Mouse (Mus musculus): ENCODE results near the gene Ccdc88c. TPM values are rescaled to one million over a fixed set of nuclear protein-coding genes. Genes with fewer than 3 reads are reported as not detected.
A peak's percentile ranks its signal among the peaks of the same experiment; 100 is the strongest.

The Ccdc88c gene
- polyA plus RNA-seq, 1 experiment from 2014 or later: 12.9 TPM

GRCm38 (mm10) chr12:100993146-100993545, 35.7 kb downstream of the Ccdc88c start:
- Histone ChIP-seq H3K4me2 (no peak overlapping the region), H3K4me1 (replicated peaks) (peaks cover 77% of the 10 kb centered on the region), H3K27me3 (peaks cover 11% of the 10 kb centered on the region; the same call in 1 of the 2 replicates), H3K27ac (no peak overlapping the region), H3K4me3 (no peak overlapping the region), H3K36me3 (no peaks in the 10 kb centered on the region), H3K9ac (no peak overlapping the region), H3K9me3 (no peaks in the 10 kb centered on the region)
- ATAC-seq (ENCODE audit: low FRiP score): no peak
- 85% methylated on average over 3 of the region's 3 CpGs for WGBS

- ATAC-seq (ENCODE audit: low FRiP score): no peak
- peaks cover 11% of the 10 kb centered on the region; the same call in 1 of the 2 replicates for H3K27me3 ChIP-seq
- H3K9me3 ChIP-seq: no peaks in the 10 kb centered on the region
- no peak overlapping the region for H3K9ac ChIP-seq
- H3K4me2 ChIP-seq: no peak overlapping the region
- 78% methylated on average over 7 of the region's 7 CpGs for WGBS
- no peaks in the 10 kb centered on the region for H3K36me3 ChIP-seq
- no peak overlapping the region for H3K27ac ChIP-seq
- H3K4me3 ChIP-seq: no peak overlapping the region
- peaks cover 73% of the 10 kb centered on the region for H3K4me1 ChIP-seq (replicated peaks)
Measured at GRCm38 (mm10) chr12:100992505-100992904, 36.4 kb downstream of the Ccdc88c start.

GRCm38 (mm10) chr12:100991119-100991518, 37.7 kb downstream of the Ccdc88c start:
- no peak overlapping the region for H3K4me3 ChIP-seq
- no peak for ATAC-seq (ENCODE audit: low FRiP score)
- H3K4me2 ChIP-seq: no peak overlapping the region
- peak overlapping the region; percentile 79 for H3K27ac ChIP-seq
- H3K4me1 ChIP-seq (replicated peaks): peaks cover 63% of the 10 kb centered on the region
- 81% methylated on average over 3 of the region's 3 CpGs for WGBS
- no peaks in the 10 kb centered on the region for H3K9me3 ChIP-seq
- H3K9ac ChIP-seq: no peak overlapping the region
- no peaks in the 10 kb centered on the region for H3K36me3 ChIP-seq
- H3K27me3 ChIP-seq: peaks cover 11% of the 10 kb centered on the region; the same call in 1 of the 2 replicates

- peak; percentile 76 for ATAC-seq (ENCODE audit: low FRiP score)
- H3K4me1 ChIP-seq (replicated peaks): peaks cover 58% of the 10 kb centered on the region
- no peaks in the 10 kb centered on the region for H3K9me3 ChIP-seq
- no peak overlapping the region for H3K4me3 ChIP-seq
- H3K9ac ChIP-seq: no peak overlapping the region
- peak overlapping the region; percentile 13; the same call in 1 of the 2 replicates for H3K4me2 ChIP-seq
- WGBS: 6% methylated on average over 12 of the region's 12 CpGs
- peaks cover 7% of the 10 kb centered on the region; the same call in 1 of the 2 replicates for H3K27me3 ChIP-seq
- peak overlapping the region; percentile 79 for H3K27ac ChIP-seq
- H3K36me3 ChIP-seq: no peaks in the 10 kb centered on the region
Measured at GRCm38 (mm10) chr12:100990291-100990690, 38.6 kb downstream of the Ccdc88c start.

- no peaks in the 10 kb centered on the region for H3K36me3 ChIP-seq
- no peak overlapping the region for H3K9ac ChIP-seq
- H3K4me1 ChIP-seq (replicated peaks): peaks cover 59% of the 10 kb centered on the region
- no peaks in the 10 kb centered on the region for H3K9me3 ChIP-seq
- peaks cover 6% of the 10 kb centered on the region; the same call in 1 of the 2 replicates for H3K27me3 ChIP-seq
- H3K4me3 ChIP-seq: no peak overlapping the region
- 58% methylated on average over 4 of the region's 4 CpGs for WGBS
- no peak overlapping the region for H3K4me2 ChIP-seq
- H3K27ac ChIP-seq: peak overlapping the region; percentile 79
- ATAC-seq (ENCODE audit: low FRiP score): no peak; the same call in 1 of the 2 replicates
Measured at GRCm38 (mm10) chr12:100989780-100990288, 39.0 kb downstream of the Ccdc88c start.

GRCm38 (mm10) chr12:100988324-100989130, 40.3 kb downstream of the Ccdc88c start:
- H3K9ac ChIP-seq: 0 out of 2 replicates have a peak overlapping the region, but pooled peaks have one; percentile 39
- H3K4me2 ChIP-seq: no peak overlapping the region
- no peaks in the 10 kb centered on the region for H3K36me3 ChIP-seq
- H3K4me3 ChIP-seq: no peak overlapping the region
- H3K27ac ChIP-seq: peak overlapping the region; percentile 36
- 49% methylated on average over 15 of the region's 15 CpGs for WGBS
- peaks cover 64% of the 10 kb centered on the region for H3K4me1 ChIP-seq (replicated peaks)
- no peak for ATAC-seq (ENCODE audit: low FRiP score)
- peaks cover 10% of the 10 kb centered on the region; the same call in 1 of the 2 replicates for H3K27me3 ChIP-seq
- no peaks in the 10 kb centered on the region for H3K9me3 ChIP-seq

GRCm38 (mm10) chr12:100986423-100986822, 42.4 kb downstream of the Ccdc88c start:
- WGBS: 59% methylated on average over 4 of the region's 4 CpGs
- Histone ChIP-seq H3K4me2 (no peak overlapping the region), H3K9ac (no peak overlapping the region), H3K36me3 (no peaks in the 10 kb centered on the region), H3K9me3 (no peaks in the 10 kb centered on the region), H3K4me3 (no peak overlapping the region), H3K27ac (no peak overlapping the region), H3K27me3 (0 out of 2 replicates have a peak, but pooled peaks cover 4% of the 10 kb centered on the region), H3K4me1 (replicated peaks) (peaks cover 78% of the 10 kb centered on the region)
- 0 out of 2 replicates have a peak, but pooled peaks have one; percentile 12 for ATAC-seq (ENCODE audit: low FRiP score)

- Histone ChIP-seq H3K4me1 (replicated peaks) (peaks cover 76% of the 10 kb centered on the region), H3K9ac (no peak overlapping the region), H3K9me3 (no peaks in the 10 kb centered on the region), H3K4me2 (no peak overlapping the region), H3K4me3 (no peak overlapping the region), H3K36me3 (no peaks in the 10 kb centered on the region), H3K27me3 (0 out of 2 replicates have a peak, but pooled peaks cover 4% of the 10 kb centered on the region), H3K27ac (no peak overlapping the region)
- 91% methylated on average over 2 of the region's 2 CpGs for WGBS
- no peak for ATAC-seq (ENCODE audit: low FRiP score)
Measured at GRCm38 (mm10) chr12:100985793-100986157, 43.1 kb downstream of the Ccdc88c start.

GRCm38 (mm10) chr12:100985050-100985792, 43.6 kb downstream of the Ccdc88c start:
- ATAC-seq (ENCODE audit: low FRiP score): no peak
- 0 out of 2 replicates have a peak, but pooled peaks cover 4% of the 10 kb centered on the region for H3K27me3 ChIP-seq
- no peaks in the 10 kb centered on the region for H3K36me3 ChIP-seq
- no peak overlapping the region for H3K27ac ChIP-seq
- 75% methylated on average over 10 of the region's 10 CpGs for WGBS
- H3K4me2 ChIP-seq: no peak overlapping the region
- H3K4me3 ChIP-seq: no peak overlapping the region
- H3K9ac ChIP-seq: no peak overlapping the region
- H3K4me1 ChIP-seq (replicated peaks): peaks cover 74% of the 10 kb centered on the region
- no peaks in the 10 kb centered on the region for H3K9me3 ChIP-seq

GRCm38 (mm10) chr12:100983565-100983964, 45.3 kb downstream of the Ccdc88c start:
- no peak overlapping the region for H3K4me2 ChIP-seq
- H3K4me3 ChIP-seq: no peak overlapping the region
- ATAC-seq (ENCODE audit: low FRiP score): peak; percentile 34
- H3K36me3 ChIP-seq: no peaks in the 10 kb centered on the region
- 0 out of 2 replicates have a peak, but pooled peaks cover 4% of the 10 kb centered on the region for H3K27me3 ChIP-seq
- 0 out of 2 replicates have a peak overlapping the region, but pooled peaks have one; percentile 3 for H3K27ac ChIP-seq
- peaks cover 62% of the 10 kb centered on the region for H3K4me1 ChIP-seq (replicated peaks)
- 53% methylated on average over 11 of the region's 11 CpGs for WGBS
- H3K9me3 ChIP-seq: no peaks in the 10 kb centered on the region
- 0 out of 2 replicates have a peak overlapping the region, but pooled peaks have one; percentile 2 for H3K9ac ChIP-seq

GRCm38 (mm10) chr12:100982217-100982616, 46.6 kb downstream of the Ccdc88c start:
- 78% methylated on average over 8 of the region's 8 CpGs for WGBS
- no peak for ATAC-seq (ENCODE audit: low FRiP score)

GRCm38 (mm10) chr12:100980551-100981008, 48.3 kb downstream of the Ccdc88c start:
- H3K4me1 ChIP-seq (replicated peaks): peaks cover 59% of the 10 kb centered on the region
- no peak overlapping the region for H3K4me2 ChIP-seq
- no peak overlapping the region for H3K9ac ChIP-seq
- 67% methylated on average over 9 of the region's 9 CpGs for WGBS
- no peak for ATAC-seq (ENCODE audit: low FRiP score)
- H3K36me3 ChIP-seq: no peaks in the 10 kb centered on the region
- H3K27me3 ChIP-seq: 0 out of 2 replicates have a peak, but pooled peaks cover 4% of the 10 kb centered on the region
- no peak overlapping the region for H3K4me3 ChIP-seq
- H3K27ac ChIP-seq: peak overlapping the region; percentile 24; the same call in 1 of the 2 replicates
- no peaks in the 10 kb centered on the region for H3K9me3 ChIP-seq

More at GRCm38 (mm10) chr12:100982217-100982616, 46.6 kb downstream of the Ccdc88c start:
- Histone ChIP-seq H3K27me3 (0 out of 2 replicates have a peak, but pooled peaks cover 4% of the 10 kb centered on the region), H3K4me2 (no peak overlapping the region), H3K9me3 (no peaks in the 10 kb centered on the region), H3K9ac (no peak overlapping the region), H3K4me1 (replicated peaks) (peaks cover 64% of the 10 kb centered on the region), H3K4me3 (no peak overlapping the region), H3K36me3 (no peaks in the 10 kb centered on the region), H3K27ac (peak overlapping the region; percentile 12; the same call in 1 of the 2 replicates)
